Mouse (Mus musculus) stomach, embryonic 14.5 days (tissue): ENCODE data around the gene Tctex1d4. TPM values are rescaled to one million over a fixed set of nuclear protein-coding genes. Genes with fewer than 3 reads are reported as not detected.
A peak's percentile ranks its signal among the peaks of the same experiment; 100 is the strongest.

Experiments used
- ATAC-seq: fragments of 200-750 bp; cut with Nextera tagmentation; 2 replicates; pipeline ENCODE4 v1.8.0; 2017; ENCODE audit warnings: low read depth, moderate TSS enrichment; ENCODE audit not compliant: insufficient number of reproducible peaks, insufficient read depth, low FRiP score
- H3K27ac ChIP-seq: fragments of 300-500 bp; sonication (generic); 2 replicates; pipeline ENCODE4 v1.5.1; 2014; ENCODE audit warnings: mild to moderate bottlenecking, low read length, moderate library complexity, mixed read lengths
- H3K27me3 ChIP-seq: fragments of 300-500 bp; sonication (generic); 2 replicates; pipeline ENCODE4 v1.6.1; 2014; ENCODE audit warnings: low read length, control low read depth, mixed read lengths; ENCODE audit not compliant: control insufficient read depth, insufficient read depth
- H3K36me3 ChIP-seq: fragments of 300-500 bp; sonication (generic); 2 replicates; pipeline ENCODE4 v1.6.1; 2014; ENCODE audit warnings: mild to moderate bottlenecking, control low read depth, low read length, moderate library complexity, mixed read lengths; ENCODE audit not compliant: control insufficient read depth, insufficient read depth
- H3K4me1 ChIP-seq: fragments of 300-500 bp; sonication (generic); 2 replicates; pipeline ENCODE4 v1.6.1; 2014; ENCODE audit warnings: low read length, control low read depth, mixed read lengths; ENCODE audit not compliant: control insufficient read depth, insufficient read depth
- H3K4me2 ChIP-seq: fragments of 300-500 bp; sonication (generic); replicated peaks from 2 replicates; pipeline ENCODE4 v1.6.1; 2014; ENCODE audit warnings: low read depth, low read length, control low read depth
- H3K4me3 ChIP-seq: fragments of 300-500 bp; sonication (generic); 2 replicates; pipeline ENCODE4 v1.5.1; 2014; ENCODE audit warnings: low read depth, low read length, control low read depth
- H3K9ac ChIP-seq: fragments of 300-500 bp; sonication (generic); replicated peaks from 2 replicates; pipeline ENCODE4 v1.6.1; 2014; ENCODE audit warnings: low read depth, mild to moderate bottlenecking, control low read depth, low read length, moderate library complexity, mixed read lengths
- H3K9me3 ChIP-seq: fragments of 300-500 bp; sonication (generic); 2 replicates; pipeline ENCODE4 v1.6.1; 2016; ENCODE audit warnings: low read depth, low read length, control low read depth; ENCODE audit not compliant: control insufficient read depth
- WGBS: fragments of 180-500 bp; shearing (Covaris S2); extraction: QIAGEN DNeasy Blood & Tissue Kit; methylation state at CpG from one replicate; pipeline ENCODE4 v1.1.7; 2014; 5-methylcytosine and 5-hydroxymethylcytosine counted together
- polyA plus RNA-seq: library from polyadenylated mRNA; unstranded; fragments of >200 nt; fragmentation: Nextera tagmentation; extraction: Ambion mirVana; gene quantifications from 2 replicates; pipeline ENCODE4 v1.2.1, GENCODE M21; 2014

The Tctex1d4 gene
- polyA plus RNA-seq, 1 experiment from 2014 or later = not detected

GRCm38 (mm10) chr4:117149291-117150211 is 23.0 kb downstream of the Tctex1d4 start:
- no peak for ATAC-seq
- Histone ChIP-seq H3K27me3 (no peaks in the 10 kb centered on the region), H3K4me1 (peaks cover 14% of the 10 kb centered on the region; the same call in 1 of the 2 replicates), H3K9ac (no peak overlapping the region), H3K36me3 (peaks cover 46% of the 10 kb centered on the region), H3K4me3 (no peak overlapping the region), H3K4me2 (no peak overlapping the region), H3K9me3 (no peaks in the 10 kb centered on the region), H3K27ac (no peak overlapping the region)
- 69% methylated on average over 6 of the region's 6 CpGs for WGBS

GRCm38 (mm10) chr4:117150212-117150733 is 23.7 kb downstream of the Tctex1d4 start:
- H3K36me3 ChIP-seq = peaks cover 46% of the 10 kb centered on the region
- 88% methylated on average over 6 of the region's 6 CpGs for WGBS

GRCm38 (mm10) chr4:117151416-117151815 is 24.8 kb downstream of the Tctex1d4 start:
- Histone ChIP-seq H3K9me3 (no peaks in the 10 kb centered on the region), H3K4me3 (no peak overlapping the region), H3K9ac (no peak overlapping the region), H3K36me3 (peaks cover 46% of the 10 kb centered on the region), H3K27ac (no peak overlapping the region), H3K4me2 (no peak overlapping the region), H3K27me3 (no peaks in the 10 kb centered on the region), H3K4me1 (peaks cover 14% of the 10 kb centered on the region; the same call in 1 of the 2 replicates)
- ATAC-seq = no peak
- 35% methylated on average over 1 of the region's 1 CpGs for WGBS

More at GRCm38 (mm10) chr4:117150212-117150733, 23.7 kb downstream of the Tctex1d4 start:
- no peaks in the 10 kb centered on the region for H3K27me3 ChIP-seq
- ATAC-seq = no peak
- no peak overlapping the region for H3K4me2 ChIP-seq
- no peak overlapping the region for H3K9ac ChIP-seq
- peaks cover 14% of the 10 kb centered on the region; the same call in 1 of the 2 replicates for H3K4me1 ChIP-seq
- no peak overlapping the region for H3K4me3 ChIP-seq
- H3K27ac ChIP-seq = no peak overlapping the region
- no peaks in the 10 kb centered on the region for H3K9me3 ChIP-seq

- Histone ChIP-seq H3K27ac (no peak overlapping the region), H3K4me3 (0 out of 2 replicates have a peak overlapping the region, but pooled peaks have one; percentile 11), H3K4me2 (peak overlapping the region; percentile 11), H3K4me1 (peaks cover 14% of the 10 kb centered on the region; the same call in 1 of the 2 replicates), H3K9me3 (no peaks in the 10 kb centered on the region), H3K36me3 (peaks cover 46% of the 10 kb centered on the region), H3K9ac (no peak overlapping the region), H3K27me3 (no peaks in the 10 kb centered on the region)
- ATAC-seq = no peak
- WGBS = 72% methylated on average over 5 of the region's 5 CpGs
Observed at GRCm38 (mm10) chr4:117152714-117153113, 26.1 kb downstream of the Tctex1d4 start.

- 2% methylated on average over 44 of the region's 44 CpGs for WGBS
- ATAC-seq = no peak
- Histone ChIP-seq H3K27ac (peak overlapping the region; percentile 95), H3K27me3 (no peaks in the 10 kb centered on the region), H3K4me3 (peak overlapping the region; percentile 97), H3K4me2 (peak overlapping the region; percentile 63), H3K4me1 (peaks cover 14% of the 10 kb centered on the region; the same call in 1 of the 2 replicates), H3K36me3 (peaks cover 51% of the 10 kb centered on the region), H3K9me3 (no peaks in the 10 kb centered on the region), H3K9ac (peak overlapping the region; percentile 99)
Observed at GRCm38 (mm10) chr4:117155020-117155791, 28.6 kb downstream of the Tctex1d4 start.

GRCm38 (mm10) chr4:117155792-117156355 is 29.3 kb downstream of the Tctex1d4 start, which contains the start of gene Rps8:
Gene Rps8 (minus strand): TSS chr4:117156243.
- WGBS = under 1% methylated on average over 52 of the region's 52 CpGs
- no peaks in the 10 kb centered on the region for H3K27me3 ChIP-seq
- no peaks in the 10 kb centered on the region for H3K9me3 ChIP-seq
- peak; percentile 91 for ATAC-seq
- H3K27ac ChIP-seq = peak within 1 kb of the TSS; percentile 95
- H3K4me2 ChIP-seq = peak within 1 kb of the TSS; percentile 63
- H3K9ac ChIP-seq = peak within 1 kb of the TSS; percentile 99
- peak within 1 kb of the TSS; percentile 97 for H3K4me3 ChIP-seq
- peaks cover 48% of the 10 kb centered on the region for H3K36me3 ChIP-seq
- H3K4me1 ChIP-seq = peaks cover 14% of the 10 kb centered on the region; the same call in 1 of the 2 replicates

- 22% methylated on average over 6 of the region's 6 CpGs for WGBS
- no peak overlapping the region for H3K27ac ChIP-seq
- H3K9me3 ChIP-seq = no peaks in the 10 kb centered on the region
- no peak for ATAC-seq
- peaks cover 14% of the 10 kb centered on the region; the same call in 1 of the 2 replicates for H3K4me1 ChIP-seq
- no peaks in the 10 kb centered on the region for H3K27me3 ChIP-seq
- no peak overlapping the region for H3K9ac ChIP-seq
- peak overlapping the region; percentile 63; the same call in 1 of the 2 replicates for H3K4me2 ChIP-seq
- peaks cover 49% of the 10 kb centered on the region for H3K36me3 ChIP-seq
- H3K4me3 ChIP-seq = peak overlapping the region; percentile 97
Observed at GRCm38 (mm10) chr4:117156372-117156771, 29.8 kb downstream of the Tctex1d4 start.

GRCm38 (mm10) chr4:117159666-117160065 is 33.1 kb downstream of the Tctex1d4 start:
- Histone ChIP-seq H3K4me1 (no peaks in the 10 kb centered on the region), H3K4me3 (no peak overlapping the region), H3K27ac (no peak overlapping the region), H3K9ac (no peak overlapping the region), H3K36me3 (peaks cover 40% of the 10 kb centered on the region), H3K4me2 (no peak overlapping the region), H3K27me3 (no peaks in the 10 kb centered on the region), H3K9me3 (no peaks in the 10 kb centered on the region)
- WGBS = 81% methylated on average over 10 of the region's 10 CpGs
- no peak for ATAC-seq
